Mouse (Mus musculus) spleen, adult 18-20 months (tissue): Measurements from ENCODE around the gene Ptprk.
A peak's percentile ranks its signal among the peaks of the same experiment; 100 is the strongest.

ENCODE experiments used
- DNase-seq, 2 experiments: peaks; one replicate each; pipeline ENCODE4 v3.0.0; 2022; ENCODE audit warnings: mixed read lengths in 2 of 2

The Ptprk gene

DNA sequence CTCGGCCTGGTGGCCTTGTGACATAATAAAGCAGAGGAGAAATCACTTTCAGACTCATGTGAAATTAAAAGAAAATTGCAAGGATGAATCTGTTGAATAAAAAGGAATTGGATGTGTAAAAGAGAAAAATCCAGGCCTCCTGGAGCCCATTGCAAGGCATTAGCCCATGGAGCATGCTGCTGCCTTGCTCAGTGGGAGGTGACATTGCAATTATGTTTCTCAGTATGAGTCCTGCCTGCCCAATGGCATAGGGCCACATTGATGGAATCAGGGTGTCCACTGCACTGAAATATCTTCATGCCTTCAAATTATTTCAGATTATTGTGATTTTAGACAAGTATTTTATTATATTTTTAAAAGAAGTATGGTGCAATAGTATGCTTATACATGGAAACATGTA lies 376.0 kb downstream of the Ptprk start:
- DNase-seq, result no peak

GRCm38 (mm10) chr10:28458027-28458426 lies 383.4 kb downstream of the Ptprk start:
- no peak for DNase-seq

DNA sequence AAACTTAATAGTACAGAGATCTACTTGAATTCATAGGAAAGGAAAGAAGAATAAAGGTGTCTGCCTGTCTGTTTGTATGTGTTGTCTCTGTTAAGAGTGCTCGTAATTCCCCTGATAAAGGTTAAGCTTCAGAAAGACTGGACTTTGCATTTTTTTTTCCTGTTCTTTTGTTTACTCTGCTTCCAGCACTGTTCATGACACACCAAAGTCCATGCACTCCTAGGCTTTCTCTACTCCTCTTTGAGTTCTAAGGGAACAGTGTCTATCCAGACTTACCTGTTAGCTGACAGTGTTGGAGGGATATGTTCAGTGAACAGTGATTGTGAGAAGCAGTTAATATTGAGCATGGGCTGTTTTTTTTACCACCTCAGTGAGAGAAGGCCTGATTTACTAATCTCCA lies 385.3 kb downstream of the Ptprk start:
- DNase-seq, result no peak

DNA sequence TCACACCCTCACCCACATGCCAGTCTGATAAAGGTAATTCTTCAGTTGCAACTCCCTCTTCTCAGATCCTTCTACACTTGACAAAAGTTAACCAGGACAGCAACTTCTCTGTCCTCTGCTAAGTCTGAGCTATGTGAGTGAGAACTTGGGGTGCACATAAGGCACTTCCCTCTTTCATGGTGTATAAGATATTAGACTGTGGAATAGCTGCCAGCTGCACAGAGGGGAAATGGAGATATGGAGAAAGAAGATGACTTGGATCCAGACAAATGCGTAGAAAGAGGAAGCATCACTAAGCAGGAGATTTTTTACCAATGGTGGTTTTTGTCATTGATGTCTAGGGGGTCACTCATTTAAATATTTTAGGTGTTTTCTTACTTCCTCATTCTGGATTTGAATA lies 389.1 kb downstream of the Ptprk start:
- no peak for DNase-seq

DNA sequence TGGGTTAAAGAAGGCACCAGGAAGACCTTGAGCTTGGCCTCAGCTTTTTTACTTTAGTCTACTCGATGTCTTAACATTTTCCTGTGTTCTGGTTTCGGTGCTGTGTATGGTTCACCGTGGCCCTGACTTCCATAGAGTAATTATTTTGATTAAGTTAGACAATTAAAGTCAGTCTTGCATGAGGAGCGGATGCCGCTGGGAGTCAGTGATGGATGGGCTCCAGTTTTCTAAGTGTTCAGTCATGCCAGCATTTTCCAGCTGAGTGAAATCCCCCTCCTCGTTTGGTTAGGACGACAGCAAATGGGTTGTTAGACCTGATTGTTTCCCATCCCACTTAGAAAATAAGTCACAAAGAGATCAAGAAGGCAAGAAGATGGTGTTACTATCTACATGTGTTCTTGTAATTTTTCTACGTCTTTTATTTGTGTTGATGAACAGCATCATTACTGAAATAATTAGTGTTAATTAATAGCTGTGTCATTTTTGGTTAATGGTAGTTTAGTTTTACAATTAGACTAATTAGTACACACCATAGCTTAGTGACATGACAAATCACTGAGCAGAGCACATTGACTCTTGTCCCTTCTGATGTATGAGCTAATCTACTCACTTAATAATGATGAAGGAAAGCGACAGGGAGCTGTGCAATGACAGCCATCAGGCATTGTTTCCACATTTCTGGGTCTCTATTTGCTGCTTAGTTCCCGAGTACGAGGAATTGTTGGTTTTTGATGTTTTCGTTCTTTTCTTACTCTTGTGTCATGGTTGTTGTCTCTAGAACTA lies 390.3 kb downstream of the Ptprk start:
- DNase-seq, result no peak

DNA sequence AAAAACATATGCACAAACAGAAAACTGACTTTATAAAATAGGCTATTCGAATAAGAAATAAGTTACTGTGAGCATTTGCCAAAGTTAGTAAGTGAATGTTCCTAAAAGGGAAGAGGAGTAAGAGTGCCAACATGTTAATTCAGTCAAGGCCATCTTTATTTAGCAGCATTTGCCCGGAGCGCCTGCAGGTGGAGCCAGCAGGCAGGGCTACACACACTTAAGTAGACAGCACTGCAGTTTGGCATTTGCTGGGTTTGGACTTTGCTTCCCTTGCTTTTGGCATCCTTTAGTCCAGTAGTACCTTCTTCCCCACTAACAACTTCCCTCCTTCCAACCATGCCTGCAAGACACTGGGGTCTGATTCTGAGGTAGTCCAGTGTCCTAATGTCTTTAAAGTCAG lies 411.0 kb downstream of the Ptprk start:
- DNase-seq, result peak in 1 of 2 experiments; percentile 19

GRCm38 (mm10) chr10:28491006-28491405 lies 416.4 kb downstream of the Ptprk start:
- no peak for DNase-seq

GRCm38 (mm10) chr10:28492206-28492605 lies 417.6 kb downstream of the Ptprk start:
- DNase-seq, result no peak

DNA sequence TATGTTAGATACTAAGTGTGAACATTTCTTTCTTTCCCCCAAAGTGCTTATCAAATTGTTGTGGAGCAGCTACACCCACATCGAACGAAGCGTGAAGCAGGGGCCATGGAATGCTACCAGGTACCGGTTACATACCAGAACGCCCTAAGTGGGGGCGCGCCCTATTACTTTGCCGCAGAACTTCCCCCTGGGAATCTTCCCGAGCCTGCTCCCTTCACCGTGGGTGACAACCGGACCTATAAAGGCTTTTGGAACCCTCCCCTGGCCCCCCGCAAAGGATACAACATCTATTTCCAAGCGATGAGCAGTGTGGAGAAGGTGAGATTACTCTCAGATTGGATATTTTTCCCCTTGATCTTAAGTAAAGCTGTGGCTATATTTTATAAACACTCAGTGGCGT lies 418.2 kb downstream of the Ptprk start:
- DNase-seq, result no peak

DNA sequence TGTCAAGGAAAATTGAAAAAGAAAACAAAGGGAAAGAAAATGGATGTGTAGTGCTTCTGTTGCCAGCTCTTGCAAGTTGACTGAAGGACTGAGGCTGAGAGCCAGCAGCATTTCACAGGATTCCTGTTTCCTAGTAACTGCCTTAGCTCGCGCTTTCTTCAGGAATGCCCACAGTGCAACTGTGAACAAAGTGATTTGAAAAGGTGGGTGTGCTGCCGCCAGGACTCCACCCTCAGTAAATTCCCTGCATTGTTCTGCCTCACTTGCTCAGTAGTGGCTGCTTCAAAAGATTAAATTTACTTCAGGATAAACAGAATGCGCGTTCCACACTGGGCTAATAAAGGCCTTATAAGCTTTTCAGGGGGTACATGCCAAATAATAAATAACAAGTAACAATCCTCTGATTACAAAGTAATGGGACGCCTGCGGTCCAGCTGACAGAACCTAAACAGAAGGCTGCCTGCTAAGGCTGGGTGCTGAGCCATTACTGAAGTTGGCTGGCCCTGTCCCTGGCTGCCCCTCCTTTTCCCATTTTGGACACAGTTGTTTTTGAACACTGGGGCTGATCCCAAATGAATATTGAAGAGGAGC lies 418.7 kb downstream of the Ptprk start:
- no peak for DNase-seq

DNA sequence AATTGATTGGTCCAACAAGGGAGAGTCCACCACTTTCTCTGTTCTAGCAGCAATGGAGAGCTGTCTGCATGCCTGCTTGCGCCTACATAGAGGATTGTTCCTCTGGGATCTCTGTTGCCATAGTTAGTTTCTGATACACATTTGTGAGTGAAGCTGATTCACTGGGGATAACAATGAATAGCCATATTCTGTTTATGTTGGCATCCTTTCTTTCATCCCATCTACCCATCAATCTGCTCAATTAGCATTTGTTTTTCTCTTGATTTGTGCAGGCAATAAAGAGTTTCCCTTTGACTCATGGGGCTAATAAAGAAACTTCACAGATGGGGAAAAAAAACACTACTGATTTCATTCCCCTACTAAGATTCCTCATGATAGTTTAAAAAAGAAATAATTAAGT lies 423.2 kb downstream of the Ptprk start:
- no peak for DNase-seq

GRCm38 (mm10) chr10:28498504-28498903 lies 423.9 kb downstream of the Ptprk start:
- DNase-seq, result no peak

- no peak for DNase-seq
Observed at GRCm38 (mm10) chr10:28513601-28514000, 439.0 kb downstream of the Ptprk start.

- no peak for DNase-seq
Observed at GRCm38 (mm10) chr10:28516147-28516546, 441.5 kb downstream of the Ptprk start.

DNA sequence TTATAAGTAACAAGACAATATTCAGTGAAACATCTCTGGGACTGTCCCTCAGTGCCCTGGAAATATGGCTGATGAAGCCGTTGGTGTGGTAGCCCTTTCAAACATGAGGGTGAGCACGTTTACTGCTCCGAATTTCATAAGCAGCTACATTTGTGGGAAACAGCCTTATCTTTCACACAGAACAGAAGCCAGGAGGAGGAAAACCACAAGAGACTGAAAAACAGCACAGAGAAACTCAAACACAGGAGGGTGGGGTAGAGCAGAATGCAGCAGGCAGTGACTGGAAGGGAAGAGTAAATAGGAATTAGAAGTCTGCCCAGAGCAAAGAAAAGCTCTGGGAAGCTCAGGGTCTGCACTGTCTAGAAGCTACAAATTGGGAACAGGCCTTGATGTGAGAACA lies 443.7 kb downstream of the Ptprk start:
- DNase-seq, result no peak

DNA sequence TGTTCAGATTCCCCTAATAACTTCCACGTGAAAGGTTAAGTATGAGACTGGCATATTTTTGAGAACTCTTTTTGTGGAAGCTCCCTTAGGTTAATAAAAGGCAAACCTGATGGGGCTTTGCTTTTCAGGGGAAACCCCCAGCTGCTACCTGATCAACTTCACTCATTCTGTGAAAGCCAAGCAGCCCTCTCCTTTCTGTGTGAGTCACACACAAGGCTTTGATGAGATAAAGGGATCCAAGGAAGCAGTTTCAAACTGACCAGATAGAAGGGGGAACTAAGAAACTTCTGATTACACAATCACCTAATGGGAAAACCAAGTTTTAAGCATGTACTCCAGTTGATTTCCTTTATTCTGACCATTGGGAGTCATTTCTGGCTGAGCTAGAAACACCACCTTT lies 445.2 kb downstream of the Ptprk start:
- DNase-seq, result no peak

DNA sequence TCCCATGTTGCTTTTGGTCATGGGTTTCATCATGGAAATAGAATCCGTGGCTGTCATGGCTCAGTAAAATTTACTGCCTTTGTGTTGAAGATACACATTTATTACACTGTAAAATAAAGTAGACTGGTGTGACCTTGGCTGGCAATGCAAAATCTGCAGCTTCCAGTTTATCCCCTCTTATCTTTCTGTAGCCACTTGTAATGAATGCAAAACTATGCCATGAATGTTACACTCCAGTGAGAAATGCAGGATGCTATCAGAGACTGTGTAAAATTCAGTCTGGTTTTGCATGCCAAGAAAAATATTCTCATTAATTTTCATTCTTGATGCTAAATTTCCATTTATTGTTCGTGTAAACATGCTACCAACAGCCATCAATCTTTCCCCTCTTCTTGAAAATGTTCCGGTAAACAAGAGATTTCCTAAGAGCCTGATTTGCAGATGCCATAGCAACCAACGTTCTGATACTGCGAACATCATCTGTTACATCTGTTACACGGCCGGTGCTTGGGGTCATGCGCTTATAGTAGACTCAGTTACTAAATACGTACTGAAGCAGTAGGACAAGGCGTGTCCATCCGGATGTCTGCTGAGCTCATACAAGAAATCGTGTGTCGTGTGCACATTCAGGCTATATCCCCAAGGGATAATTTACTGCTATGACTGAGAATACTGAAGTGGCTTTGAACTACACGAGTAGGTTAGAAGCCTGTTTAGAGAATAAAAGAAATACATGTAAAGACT lies 449.5 kb downstream of the Ptprk start:
- DNase-seq, result no peak

GRCm38 (mm10) chr10:28540595-28540994 lies 466.0 kb downstream of the Ptprk start:
- DNase-seq, result no peak

DNA sequence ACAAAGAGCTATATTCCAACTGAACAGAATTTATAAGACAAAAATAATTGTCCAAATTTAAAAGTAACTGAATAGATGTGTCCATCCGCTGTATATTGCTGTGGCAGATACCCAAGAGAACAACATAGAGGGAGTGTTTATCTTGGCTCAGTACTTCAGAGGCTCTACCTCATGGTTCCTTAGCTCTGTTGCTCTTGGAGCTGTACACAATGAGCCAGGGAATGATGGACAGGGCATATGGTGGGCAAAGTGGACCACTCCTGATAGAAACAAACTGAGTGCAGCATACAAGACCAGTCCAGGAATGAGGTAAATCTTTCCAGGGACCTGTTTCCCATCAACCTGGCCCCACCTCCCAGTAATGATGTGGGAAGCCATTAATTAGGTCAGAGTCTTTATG lies 468.1 kb downstream of the Ptprk start:
- no peak for DNase-seq

DNA sequence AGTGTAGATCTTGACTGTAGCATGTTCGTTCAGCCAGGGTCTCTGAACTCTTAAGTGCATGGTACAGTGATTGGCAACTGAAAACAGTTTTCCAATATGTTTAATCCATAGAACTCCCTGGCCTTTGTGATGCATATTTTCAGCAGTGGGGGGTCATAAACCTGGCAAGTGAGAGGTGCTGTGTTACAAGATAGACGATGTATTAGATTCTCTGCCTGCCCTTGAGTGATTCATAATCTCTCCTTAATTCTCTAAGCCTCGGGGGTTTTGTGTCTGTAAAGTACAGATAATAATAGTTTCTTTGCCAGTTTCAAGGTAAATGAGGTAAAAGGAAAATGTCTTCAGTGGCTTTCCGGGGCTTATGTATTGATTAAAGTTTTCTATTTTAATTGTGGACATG lies 475.9 kb downstream of the Ptprk start:
- DNase-seq, result no peak

DNA sequence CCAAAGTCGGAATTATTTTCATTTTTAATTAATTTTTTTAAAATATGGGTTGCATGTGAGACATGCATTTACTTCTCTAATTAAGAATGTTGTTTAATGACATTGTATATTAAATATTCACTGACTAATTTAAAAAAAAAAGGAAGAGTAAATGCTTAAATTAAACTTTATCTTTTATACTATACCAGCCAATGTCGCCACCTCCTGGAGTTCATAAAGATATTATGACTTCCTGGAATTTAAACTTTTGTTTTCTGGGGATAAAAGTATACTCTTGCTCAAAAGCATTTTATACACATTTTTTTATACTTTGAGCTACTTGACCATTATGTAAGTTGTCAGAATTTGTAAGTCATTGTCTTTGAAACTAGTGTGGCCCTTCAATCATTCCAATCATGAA lies 477.4 kb downstream of the Ptprk start:
- no peak for DNase-seq

- no peak for DNase-seq
Observed at GRCm38 (mm10) chr10:28564110-28564674, 489.6 kb downstream of the Ptprk start.

DNA sequence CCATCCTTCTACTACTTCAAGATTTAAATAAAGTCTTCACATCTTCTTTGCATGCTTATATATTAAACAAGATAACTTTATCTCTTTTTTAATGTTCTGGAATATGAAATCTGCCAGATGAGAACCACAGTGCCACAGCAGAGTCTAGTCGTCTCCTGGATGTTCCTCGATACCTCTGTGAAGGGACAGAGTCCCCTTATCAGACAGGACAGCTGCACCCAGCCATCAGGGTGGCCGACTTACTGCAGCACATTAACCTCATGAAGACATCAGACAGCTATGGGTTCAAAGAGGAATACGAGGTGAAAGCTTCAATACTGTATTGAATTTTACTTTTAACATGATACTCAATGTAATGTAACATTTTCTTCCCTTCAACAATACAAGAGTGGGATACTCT lies 491.8 kb downstream of the Ptprk start:
- DNase-seq, result no peak

DNA sequence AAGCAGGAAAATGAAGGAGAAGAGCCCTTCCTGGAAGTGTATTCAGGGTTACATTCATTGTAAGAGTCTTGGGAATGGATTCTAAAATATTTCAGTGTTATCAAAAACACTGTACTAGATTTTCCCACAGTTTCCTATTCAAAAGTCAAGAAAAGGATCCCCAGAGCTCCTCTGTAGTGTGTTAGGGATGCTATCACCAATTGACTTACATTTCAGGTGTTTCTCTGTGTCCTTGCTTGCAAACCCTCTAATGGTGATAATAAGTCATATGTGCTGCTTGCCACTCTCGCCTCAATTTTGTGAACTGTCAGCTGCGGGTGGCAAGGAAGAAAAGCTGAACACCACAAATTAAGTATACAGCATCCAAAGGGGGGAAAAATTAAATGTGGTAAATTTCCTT lies 492.2 kb downstream of the Ptprk start:
- DNase-seq, result no peak
